Mouse (Mus musculus) stomach, embryonic 16.5 days (tissue): ENCODE results near the gene Brd7. TPM values are rescaled to one million over a fixed set of nuclear protein-coding genes. Genes with fewer than 3 reads are reported as not detected.

Source experiments
- ATAC-seq: fragments of 200-750 bp; cut with Nextera tagmentation; 2 replicates; pipeline ENCODE4 v1.8.0; 2017; ENCODE audit warnings: moderate number of reproducible peaks, moderate TSS enrichment; ENCODE audit not compliant: insufficient read depth, low FRiP score
- H3K27ac ChIP-seq: fragments of 300-500 bp; sonication (generic); 2 replicates; pipeline ENCODE4 v1.5.1; 2014; ENCODE audit warnings: low read length
- H3K27me3 ChIP-seq: fragments of 300-500 bp; sonication (generic); 2 replicates; pipeline ENCODE4 v1.6.1; 2014; ENCODE audit warnings: low read length, control low read depth, mixed read lengths; ENCODE audit not compliant: control insufficient read depth, insufficient read depth
- H3K36me3 ChIP-seq: fragments of 300-500 bp; sonication (generic); 2 replicates; pipeline ENCODE4 v1.6.1; 2014; ENCODE audit warnings: low read length; ENCODE audit not compliant: control insufficient read depth, insufficient read depth
- H3K4me1 ChIP-seq: fragments of 300-500 bp; sonication (generic); 2 replicates; pipeline ENCODE4 v1.6.1; 2014; ENCODE audit warnings: low read length, control low read depth, mixed read lengths; ENCODE audit not compliant: control insufficient read depth, insufficient read depth
- H3K4me2 ChIP-seq: fragments of 300-500 bp; sonication (generic); 2 replicates; pipeline ENCODE4 v1.6.1; 2014; ENCODE audit warnings: low read depth, low read length, mixed read lengths
- H3K4me3 ChIP-seq: fragments of 300-500 bp; sonication (generic); replicated peaks from 2 replicates; pipeline ENCODE4 v1.5.1; 2014; ENCODE audit warnings: mild to moderate bottlenecking, low read length
- H3K9ac ChIP-seq: fragments of 300-500 bp; sonication (generic); 2 replicates; pipeline ENCODE4 v1.6.1; 2014; ENCODE audit warnings: low read length
- H3K9me3 ChIP-seq: fragments of 300-500 bp; sonication (generic); replicated peaks from 2 replicates; pipeline ENCODE4 v1.6.1; 2016; ENCODE audit warnings: low read length, control low read depth; ENCODE audit not compliant: control insufficient read depth
- WGBS: fragments of 180-500 bp; shearing (Covaris S2); extraction: QIAGEN DNeasy Blood & Tissue Kit; methylation state at CpG from one replicate; pipeline ENCODE4 v1.1.7; 2014; 5-methylcytosine and 5-hydroxymethylcytosine counted together
- polyA plus RNA-seq: library from polyadenylated mRNA; unstranded; fragments of >200 nt; fragmentation: Nextera tagmentation; extraction: Ambion mirVana; gene quantifications from 2 replicates; pipeline ENCODE4 v1.2.1, GENCODE M21; 2015

Gene Brd7
- polyA plus RNA-seq = 33.1 and 35.0 TPM in 2 replicates

DNA sequence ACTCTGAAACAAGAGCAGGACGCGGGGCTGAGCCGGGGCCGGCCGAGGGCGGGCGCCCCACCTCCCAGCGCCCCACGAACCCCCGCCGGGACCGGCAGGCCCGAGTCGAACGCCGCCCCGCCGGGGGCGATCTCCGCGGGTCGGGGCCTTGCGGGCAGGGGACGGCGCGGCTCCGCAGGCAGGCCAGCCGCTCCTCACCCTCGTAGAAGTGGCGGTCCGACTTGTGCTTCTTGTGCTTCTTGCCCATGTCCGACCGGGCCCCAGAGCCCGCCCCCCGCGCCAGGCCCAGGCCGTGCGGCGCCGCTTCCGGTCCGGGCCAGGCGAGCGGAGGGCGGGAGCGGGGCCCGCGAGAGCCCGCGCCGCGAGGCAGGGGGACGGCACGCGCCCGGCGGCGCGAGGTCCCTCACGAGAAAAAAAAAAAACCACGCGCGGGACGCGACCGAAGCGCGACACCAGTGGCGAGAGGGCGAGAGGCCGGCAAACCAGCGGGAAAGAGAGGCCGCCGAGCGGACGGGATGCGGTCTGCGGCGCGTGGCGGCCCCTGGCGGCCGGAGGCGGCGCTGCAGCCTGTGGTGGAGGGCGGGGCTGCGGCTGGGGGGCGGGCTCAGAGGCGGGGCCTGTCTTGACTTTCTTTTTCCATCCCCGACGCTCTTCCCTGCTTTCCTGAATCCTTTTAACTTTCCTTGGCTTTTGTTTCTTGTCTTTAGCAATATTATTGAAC, at the start of gene Brd7:
Brd7 (minus strand) TSS at position 487 of the 721 bp plus-strand sequence.
- peaks cover 10% of the 10 kb centered on the region for H3K36me3 ChIP-seq
- WGBS = under 1% methylated on average over 89 of the region's 91 CpGs
- H3K27me3 ChIP-seq = no peaks in the 10 kb centered on the region
- H3K9me3 ChIP-seq = no peaks in the 10 kb centered on the region
- peak within 1 kb of the TSS; percentile 89 for H3K4me2 ChIP-seq
- peak within 1 kb of the TSS; percentile 84 for H3K27ac ChIP-seq
- peak; percentile 82 for ATAC-seq
- peaks cover 21% of the 10 kb centered on the region for H3K4me1 ChIP-seq
- H3K9ac ChIP-seq = peak within 1 kb of the TSS; percentile 99
- H3K4me3 ChIP-seq = peak within 1 kb of the TSS; percentile 96

DNA sequence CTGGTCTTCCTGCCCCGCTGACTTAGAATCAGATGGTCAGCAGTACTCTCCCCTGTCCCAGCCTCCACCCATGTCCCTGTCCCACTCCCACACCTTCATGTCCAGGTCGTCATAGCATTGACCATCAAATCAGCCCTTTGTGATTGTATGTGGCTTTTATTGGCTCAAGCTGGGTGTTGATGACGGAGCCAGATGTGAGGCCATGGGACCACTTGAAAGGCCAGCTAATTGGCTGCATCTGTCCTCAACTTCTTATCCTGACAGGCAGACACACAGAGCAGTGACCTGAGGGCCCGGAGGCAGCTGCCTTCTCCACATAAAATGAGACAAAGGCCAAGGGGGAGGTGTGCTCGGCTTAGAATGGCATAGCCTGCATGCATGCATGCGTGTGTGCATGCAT, 49.5 kb upstream of the Brd7 start:
- Histone ChIP-seq H3K4me2 (no peak overlapping the region), H3K9ac (no peak overlapping the region), H3K27ac (no peak overlapping the region), H3K36me3 (no peaks in the 10 kb centered on the region), H3K27me3 (no peaks in the 10 kb centered on the region), H3K4me3 (no peak overlapping the region), H3K4me1 (no peaks in the 10 kb centered on the region), H3K9me3 (no peaks in the 10 kb centered on the region)
- WGBS = 74% methylated on average over 6 of the region's 6 CpGs
- no peak for ATAC-seq

DNA sequence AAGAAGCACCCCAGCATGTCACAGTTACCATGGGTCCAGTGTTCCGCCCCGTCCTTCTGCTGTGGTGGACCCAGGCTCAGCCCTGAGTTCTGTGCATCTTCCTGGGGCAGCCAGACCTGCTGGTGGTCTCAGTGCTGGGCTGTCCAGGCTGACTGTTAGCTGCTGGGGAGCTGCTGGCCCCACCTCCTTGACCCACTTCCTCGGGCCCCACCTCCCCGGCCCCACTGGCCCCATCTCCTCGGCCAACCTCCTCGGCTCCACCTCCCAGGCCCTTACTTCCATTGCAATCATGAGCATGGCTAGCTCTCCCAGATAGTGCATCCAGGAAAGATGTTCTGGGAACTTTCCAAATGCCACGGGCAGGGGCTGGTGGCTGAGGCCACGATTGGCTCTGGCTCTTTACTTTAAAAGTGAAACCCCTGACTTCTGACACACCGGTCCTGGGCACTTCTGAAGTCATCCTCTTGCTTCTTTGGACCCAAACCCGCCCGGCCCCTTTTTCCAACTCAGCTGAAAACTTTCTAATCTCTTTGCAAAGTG, 47.5 kb upstream of the Brd7 start:
- Histone ChIP-seq H3K27me3 (no peaks in the 10 kb centered on the region), H3K4me3 (no peak overlapping the region), H3K4me1 (no peaks in the 10 kb centered on the region), H3K36me3 (no peaks in the 10 kb centered on the region), H3K4me2 (no peak overlapping the region), H3K27ac (no peak overlapping the region), H3K9me3 (no peaks in the 10 kb centered on the region), H3K9ac (no peak overlapping the region)
- no peak for ATAC-seq
- 52% methylated on average over 11 of the region's 11 CpGs for WGBS

DNA sequence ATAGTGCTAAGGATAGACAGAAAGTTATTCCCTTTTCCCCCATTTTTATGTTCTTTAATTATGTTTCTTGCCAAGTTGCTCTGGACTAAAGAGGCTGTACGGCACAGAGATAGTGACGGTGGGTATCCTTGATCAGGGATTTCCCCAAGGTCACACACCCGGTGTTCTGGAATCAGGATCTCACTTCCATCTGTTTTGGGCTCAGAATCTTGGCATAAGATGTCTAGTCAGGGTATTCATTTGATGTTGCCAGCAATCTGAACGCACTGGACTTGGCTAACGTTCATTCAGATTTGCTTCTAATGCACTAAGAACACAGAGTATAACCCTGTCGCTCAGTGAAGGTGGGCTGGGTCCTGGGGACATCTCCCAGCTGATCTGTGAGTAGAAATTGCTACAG, 45.7 kb upstream of the Brd7 start:
- no peaks in the 10 kb centered on the region for H3K4me1 ChIP-seq
- no peak overlapping the region for H3K27ac ChIP-seq
- no peak overlapping the region for H3K4me2 ChIP-seq
- no peaks in the 10 kb centered on the region for H3K36me3 ChIP-seq
- ATAC-seq = no peak
- H3K4me3 ChIP-seq = no peak overlapping the region
- no peaks in the 10 kb centered on the region for H3K27me3 ChIP-seq
- H3K9me3 ChIP-seq = no peaks in the 10 kb centered on the region
- H3K9ac ChIP-seq = no peak overlapping the region
- WGBS = 90% methylated on average over 6 of the region's 6 CpGs

GRCm38 (mm10) chr8:88398060-88398459, 36.1 kb upstream of the Brd7 start:
- WGBS = 83% methylated on average over 4 of the region's 4 CpGs
- Histone ChIP-seq H3K4me2 (no peak overlapping the region), H3K36me3 (no peaks in the 10 kb centered on the region), H3K4me1 (no peaks in the 10 kb centered on the region), H3K9ac (no peak overlapping the region), H3K27ac (no peak overlapping the region), H3K4me3 (no peak overlapping the region), H3K27me3 (no peaks in the 10 kb centered on the region), H3K9me3 (no peaks in the 10 kb centered on the region)
- no peak for ATAC-seq

DNA sequence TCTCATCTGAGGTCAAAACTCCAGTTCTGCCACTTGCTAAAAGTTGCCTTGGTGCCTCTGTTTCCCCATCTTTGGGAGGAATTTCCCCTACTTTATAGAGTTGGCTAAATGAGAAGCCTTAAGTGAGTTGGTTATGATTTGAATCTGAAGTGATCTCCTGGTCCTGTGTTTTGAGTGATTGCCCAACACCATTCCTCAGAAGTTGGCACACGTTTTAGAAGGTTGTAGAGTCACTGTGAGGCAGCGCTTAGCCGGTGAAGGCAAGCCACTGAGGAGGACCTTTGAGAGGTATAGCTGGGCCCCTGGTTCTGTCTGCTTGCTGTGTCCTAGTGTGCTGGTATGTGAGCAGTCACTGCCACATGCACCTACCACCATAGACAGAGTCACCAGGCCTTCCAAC, 31.3 kb upstream of the Brd7 start:
- ATAC-seq = no peak
- WGBS = 90% methylated on average over 3 of the region's 3 CpGs
- H3K36me3 ChIP-seq = no peaks in the 10 kb centered on the region
- no peaks in the 10 kb centered on the region for H3K27me3 ChIP-seq
- H3K27ac ChIP-seq = no peak overlapping the region
- no peak overlapping the region for H3K9ac ChIP-seq
- H3K4me1 ChIP-seq = no peaks in the 10 kb centered on the region
- H3K9me3 ChIP-seq = peaks cover 4% of the 10 kb centered on the region; the same call in 1 of the 2 replicates
- H3K4me3 ChIP-seq = no peak overlapping the region
- H3K4me2 ChIP-seq = no peak overlapping the region

DNA sequence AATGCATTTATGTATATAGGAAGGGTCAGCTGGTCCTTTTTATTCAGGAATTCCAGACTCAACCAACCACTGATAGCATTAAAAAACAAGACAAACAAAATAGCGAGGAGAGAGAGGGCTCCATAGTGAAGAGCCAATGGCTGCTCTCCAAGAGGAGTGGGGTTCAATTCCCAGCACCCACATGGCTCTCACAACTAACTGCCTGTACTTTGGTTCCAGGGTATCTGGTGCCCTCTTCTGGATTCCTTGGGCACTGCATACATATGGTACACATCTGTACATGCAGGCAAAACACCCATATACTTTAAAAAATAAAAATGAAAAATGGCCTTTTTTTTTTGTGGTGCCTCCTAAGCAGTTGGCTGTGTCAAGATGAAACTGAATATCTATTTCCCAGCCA, 28.8 kb upstream of the Brd7 start:
- Histone ChIP-seq H3K9me3 (peaks cover 4% of the 10 kb centered on the region; the same call in 1 of the 2 replicates), H3K9ac (no peak overlapping the region), H3K4me2 (no peak overlapping the region), H3K27ac (no peak overlapping the region), H3K27me3 (no peaks in the 10 kb centered on the region), H3K36me3 (no peaks in the 10 kb centered on the region), H3K4me3 (no peak overlapping the region), H3K4me1 (no peaks in the 10 kb centered on the region)
- WGBS = 79% methylated on average over 1 of the region's 1 CpGs
- ATAC-seq = no peak

DNA sequence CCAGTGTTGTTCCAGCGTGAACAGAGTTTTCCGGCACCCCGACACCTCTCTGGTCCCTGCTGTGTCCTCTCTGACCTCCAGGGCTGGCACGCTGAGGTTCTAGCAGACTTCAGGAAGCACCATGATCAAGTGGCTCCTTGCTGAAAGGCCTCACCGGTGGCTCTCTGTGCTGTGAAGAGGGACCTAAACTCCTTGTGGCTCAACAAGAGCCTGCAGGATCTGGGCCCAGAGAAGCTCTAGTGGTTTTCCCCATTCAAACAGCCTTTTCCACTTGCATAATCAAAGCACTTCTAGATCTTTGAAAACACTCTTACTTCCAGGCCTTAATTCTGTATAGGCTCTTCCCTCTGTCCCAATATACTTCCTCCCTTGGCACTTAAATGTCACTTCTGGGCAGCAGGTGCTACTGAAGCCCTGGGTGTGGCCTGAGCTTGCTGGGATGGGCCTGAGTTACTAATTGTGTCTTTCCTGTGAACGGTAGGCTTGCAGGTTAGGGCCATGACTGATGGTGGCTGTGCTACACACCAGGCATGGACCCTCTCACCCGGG, 26.8 kb upstream of the Brd7 start:
- Histone ChIP-seq H3K27me3 (no peaks in the 10 kb centered on the region), H3K4me2 (no peak overlapping the region), H3K27ac (no peak overlapping the region), H3K9me3 (peaks cover 4% of the 10 kb centered on the region; the same call in 1 of the 2 replicates), H3K4me1 (no peaks in the 10 kb centered on the region), H3K36me3 (no peaks in the 10 kb centered on the region), H3K4me3 (no peak overlapping the region), H3K9ac (no peak overlapping the region)
- no peak for ATAC-seq
- 68% methylated on average over 7 of the region's 7 CpGs for WGBS

DNA sequence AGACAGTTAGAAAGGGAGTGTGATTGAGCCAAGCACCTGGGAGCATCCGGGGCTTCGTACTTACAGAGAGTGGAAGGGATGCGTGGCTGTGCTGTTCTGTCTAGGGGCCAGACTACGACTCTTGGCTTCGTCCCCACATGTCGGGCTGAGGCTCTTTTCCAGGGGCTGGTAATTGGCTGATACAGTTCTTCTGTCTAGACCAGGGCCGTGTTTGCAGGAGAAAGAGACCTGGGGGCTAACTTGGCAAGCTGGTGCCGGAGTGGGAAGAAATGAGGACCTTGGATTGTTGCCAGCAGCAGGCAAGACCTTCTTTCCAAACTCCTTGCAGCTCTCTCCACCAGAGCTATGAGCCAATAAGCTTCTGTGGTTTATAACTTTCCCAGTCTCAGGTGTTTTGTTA, 25.9 kb upstream of the Brd7 start:
- ATAC-seq = no peak
- Histone ChIP-seq H3K36me3 (no peaks in the 10 kb centered on the region), H3K9me3 (peaks cover 4% of the 10 kb centered on the region; the same call in 1 of the 2 replicates), H3K9ac (no peak overlapping the region), H3K4me1 (no peaks in the 10 kb centered on the region), H3K4me2 (no peak overlapping the region), H3K27ac (no peak overlapping the region), H3K4me3 (no peak overlapping the region), H3K27me3 (no peaks in the 10 kb centered on the region)
- WGBS = 73% methylated on average over 8 of the region's 8 CpGs
